Mouse (Mus musculus) bone marrow macrophage, adult 2 months (primary cell): ENCODE results near the gene Tnpo2.

Source experiments
- CTCF ChIP-seq: IDR thresholded peaks from 2 replicates; pipeline ENCODE4 v1.5.1; 2012; ENCODE audit warnings: low read depth, mild to moderate bottlenecking, low read length, moderate library complexity
- POLR2A ChIP-seq: IDR thresholded peaks from 2 replicates; pipeline ENCODE4 v1.6.1; 2012; ENCODE audit warnings: mild to moderate bottlenecking, low read depth, low read length, borderline replicate concordance

GRCm38 (mm10) chr8:85065213-85065612 is 28.5 kb downstream of the Tnpo2 start:
- no peak for TF ChIP-seq POLR2A
- TF ChIP-seq CTCF: no peak
